Mouse (Mus musculus): ENCODE results near the gene Slc5a2. TPM values are rescaled to one million over a fixed set of nuclear protein-coding genes. Genes with fewer than 3 reads are reported as not detected.

The Slc5a2 gene
- total RNA-seq, 2 experiments from 2014 or later: not detected

- no peak for DNase-seq
Measured at GRCm38 (mm10) chr7:128300952-128301351, 35.5 kb downstream of the Slc5a2 start.

- DNase-seq: no peak
Measured at GRCm38 (mm10) chr7:128302151-128302550, 36.7 kb downstream of the Slc5a2 start.

DNA sequence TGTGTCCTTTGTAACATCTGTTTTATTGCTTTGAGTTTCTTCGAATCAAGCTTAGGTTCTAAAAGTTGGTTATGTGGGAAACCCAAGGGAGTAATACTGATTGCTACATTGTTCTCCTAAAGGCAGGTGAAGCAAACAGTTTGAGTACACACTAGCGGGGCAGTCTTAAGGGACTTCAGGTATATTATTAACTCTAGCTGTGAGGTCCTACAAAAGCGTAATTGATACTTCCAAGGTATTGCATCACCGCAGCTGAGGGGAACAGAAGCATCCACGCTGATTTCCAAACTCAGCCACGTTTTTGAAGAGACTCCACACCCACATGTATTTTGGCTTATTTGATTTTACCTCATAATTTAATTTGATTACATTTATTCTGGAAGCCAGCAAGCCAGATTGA lies 38.7 kb downstream of the Slc5a2 start:
- no peak for DNase-seq

DNA sequence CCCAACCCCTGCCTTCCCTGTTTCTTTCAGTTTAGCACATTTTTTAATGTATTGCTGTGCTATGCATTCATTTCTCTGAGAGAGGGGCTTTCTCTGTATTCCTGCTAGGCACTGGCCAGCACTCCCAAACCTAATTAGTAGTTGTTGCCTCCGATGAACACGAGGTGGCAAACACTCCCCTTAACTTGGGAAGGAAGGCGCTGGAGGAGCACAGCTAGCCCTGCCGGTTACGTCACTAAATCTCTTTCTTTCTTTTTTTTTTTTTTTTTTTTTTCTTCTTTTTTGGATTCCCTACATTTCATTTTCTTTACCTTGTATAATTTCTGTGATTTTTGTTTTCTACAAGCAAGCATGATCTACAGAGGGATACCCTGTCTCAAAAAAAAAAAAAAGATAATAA lies 39.5 kb downstream of the Slc5a2 start:
- peak in 1 of 2 experiments; percentile 34 for DNase-seq

DNA sequence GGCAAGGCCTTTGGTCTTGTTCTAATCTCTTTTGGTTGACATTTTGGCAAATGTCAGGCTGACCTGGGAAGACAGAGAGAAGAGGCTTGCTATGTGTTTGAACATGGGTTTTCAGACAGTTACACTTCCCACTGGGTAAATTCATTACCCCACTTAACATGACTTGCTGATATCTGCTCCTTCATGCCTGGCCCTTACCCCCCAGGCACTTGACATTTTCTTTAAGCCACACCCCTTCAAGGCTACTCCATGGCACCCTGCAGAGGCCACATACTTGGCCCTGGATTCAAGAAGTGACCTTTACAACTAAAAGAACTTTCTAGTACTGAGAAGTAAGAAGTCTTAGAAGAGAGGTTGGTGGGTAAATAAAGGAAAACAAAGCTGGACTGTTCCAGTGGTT lies 42.4 kb downstream of the Slc5a2 start:
- DNase-seq: peak; percentile 19 to 41

- DNase-seq: no peak
Measured at GRCm38 (mm10) chr7:128309216-128309615, 43.8 kb downstream of the Slc5a2 start.

- no peak for DNase-seq
Measured at GRCm38 (mm10) chr7:128309776-128310175, 44.3 kb downstream of the Slc5a2 start.

GRCm38 (mm10) chr7:128310229-128310688 lies 44.8 kb downstream of the Slc5a2 start:
- DNase-seq: peak; percentile 69 to 83

DNA sequence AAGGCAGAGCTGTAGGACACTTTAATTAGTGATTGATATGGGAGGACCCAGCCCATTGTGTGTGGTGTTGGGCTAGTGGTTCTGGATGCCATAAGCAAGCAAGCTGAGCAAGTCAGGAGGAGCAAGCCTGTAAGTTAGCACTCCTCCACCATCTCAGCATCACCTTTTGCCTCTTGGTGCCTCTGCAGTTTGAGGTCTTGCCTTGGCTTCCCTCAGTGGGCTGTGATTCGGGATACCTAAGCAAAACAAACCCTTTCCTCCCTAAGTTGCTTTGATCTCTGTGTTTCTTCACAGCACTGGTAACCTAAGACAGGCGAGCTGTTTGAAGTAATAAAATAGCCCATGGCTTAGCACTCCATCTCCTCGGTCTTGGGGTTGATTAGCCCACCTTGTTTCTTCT lies 45.8 kb downstream of the Slc5a2 start:
- DNase-seq: no peak

- no peak for DNase-seq
Measured at GRCm38 (mm10) chr7:128311811-128312210, 46.4 kb downstream of the Slc5a2 start.

GRCm38 (mm10) chr7:128312375-128313059 lies 47.1 kb downstream of the Slc5a2 start:
- DNase-seq: no peak

DNA sequence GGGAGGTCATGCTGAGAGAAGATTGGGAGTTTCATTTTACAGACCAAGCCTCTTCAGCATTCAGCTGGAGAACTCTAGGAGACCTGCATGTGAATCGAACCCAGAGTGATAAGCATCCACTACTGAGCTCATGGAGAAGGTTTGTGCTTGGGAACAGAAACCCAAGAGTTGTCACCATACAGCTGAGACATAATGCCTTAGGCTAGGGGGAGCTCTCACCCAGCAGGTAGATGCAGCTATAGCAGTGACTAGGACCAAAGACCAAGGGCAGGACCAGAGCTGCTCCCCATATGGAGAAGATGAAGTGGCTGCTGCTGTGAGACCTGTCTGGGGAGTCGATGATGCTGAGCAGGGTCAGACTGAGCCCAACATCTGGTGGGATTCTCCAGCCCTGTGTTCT lies 48.1 kb downstream of the Slc5a2 start:
- no peak for DNase-seq

DNA sequence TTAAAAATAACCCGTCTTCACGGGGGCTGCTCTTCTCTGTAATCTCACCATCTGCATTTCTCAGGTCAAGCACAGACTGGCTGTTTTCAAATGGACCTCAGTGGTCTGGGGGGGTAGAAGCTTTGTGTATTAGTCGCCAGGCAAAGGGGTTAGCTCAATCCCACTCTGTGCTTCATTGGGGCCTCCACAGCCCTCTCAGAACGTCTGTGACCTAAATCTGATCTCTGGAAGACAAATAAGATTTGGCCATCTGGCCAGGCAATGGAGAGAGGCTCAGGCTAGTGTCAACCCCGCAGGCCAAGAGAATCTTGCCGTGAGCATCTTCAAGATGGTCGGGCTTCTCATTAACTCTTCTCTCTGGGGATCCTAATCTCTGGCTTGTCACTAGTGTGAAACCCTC lies 49.0 kb downstream of the Slc5a2 start:
- no peak for DNase-seq

GRCm38 (mm10) chr7:128317011-128317410 lies 51.6 kb downstream of the Slc5a2 start:
- DNase-seq: no peak

- no peak for DNase-seq
Measured at GRCm38 (mm10) chr7:128319140-128319539, 53.7 kb downstream of the Slc5a2 start.

DNA sequence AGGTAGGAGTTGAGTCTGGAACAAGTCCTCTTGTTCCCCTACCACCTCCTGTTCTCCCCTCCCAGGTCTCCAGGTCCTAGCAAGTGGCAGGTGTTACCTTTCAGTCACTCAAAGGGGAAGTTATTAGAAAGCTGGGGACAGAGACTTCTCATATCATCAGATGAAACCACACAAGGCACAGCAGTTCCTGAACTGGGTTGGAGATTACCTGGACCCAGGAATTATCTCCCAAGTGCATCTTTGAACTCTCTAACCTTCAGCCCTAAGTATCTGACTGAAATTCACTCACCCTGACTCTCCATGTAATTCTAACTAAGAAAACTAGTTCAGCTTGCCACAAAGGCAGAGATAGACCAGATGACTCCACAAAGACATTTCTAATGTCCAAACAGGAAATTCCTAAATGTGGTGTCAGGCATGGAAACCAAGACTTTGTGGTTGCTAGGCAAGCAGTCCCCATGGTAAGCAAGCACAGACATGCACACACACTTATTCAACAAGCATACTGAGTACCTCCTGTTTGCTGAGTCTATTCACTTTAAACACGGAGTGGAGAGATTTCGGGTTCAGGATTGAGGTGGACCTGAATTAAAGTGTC lies 54.9 kb downstream of the Slc5a2 start:
- no peak for DNase-seq

DNA sequence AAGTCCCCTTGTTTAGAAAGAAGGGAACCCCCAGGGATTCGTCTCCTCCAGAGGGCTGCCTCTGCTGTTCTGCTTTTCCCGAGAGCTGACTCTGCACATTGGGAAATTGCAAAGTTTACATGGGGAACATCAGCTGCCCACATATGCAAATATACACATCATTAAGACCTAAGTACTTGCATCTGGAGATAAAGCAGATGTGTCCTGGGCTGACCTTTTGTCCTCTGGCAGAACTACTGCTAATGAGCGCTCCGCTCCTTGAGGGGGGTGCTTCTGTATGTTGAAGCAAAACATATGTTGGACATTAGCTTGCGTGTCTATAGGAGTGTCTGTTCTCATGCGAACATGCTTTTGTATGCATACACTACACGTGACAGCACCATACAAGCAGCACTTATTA lies 55.8 kb downstream of the Slc5a2 start:
- DNase-seq: no peak

Small RNAs within 50 kb of the gene (microRNA-seq; reads per million reads assigned to microRNA genes)
- not detected for gene Mir3103

Other genes starting within 250 kb of the Slc5a2 start
- gene Itgam, start 203.0 kb upstream of the Slc5a2 start, total RNA-seq (2021): 1 to 10 TPM; 4.4 to 7.8 TPM
- not detected for gene Gm49368, start 203.0 kb upstream of the Slc5a2 start, total RNA-seq (2021)
- gene Itgax, start 136.1 kb upstream of the Slc5a2 start, total RNA-seq (2021): 1 to 10 TPM in 1 of 2 experiments, under 1 TPM in 1; 0.89 to 2.9 TPM
- gene Itgad, start 111.3 kb upstream of the Slc5a2 start, total RNA-seq (2021): under 1 TPM in 1 of 2 experiments, not detected in 1; 0.13 TPM
- 1 to 10 TPM in 1 of 2 experiments, not detected in 1; 6.9 TPM for gene Cox6a2, start 59.3 kb upstream of the Slc5a2 start, total RNA-seq (2021)
- gene Armc5, start 28.3 kb upstream of the Slc5a2 start, total RNA-seq (2021): 10 to 100 TPM; 18.5 to 19.9 TPM
- 1 to 10 TPM; 6.5 to 7.6 TPM for gene 9130023H24Rik, start 27.6 kb upstream of the Slc5a2 start, total RNA-seq (2021)
- gene Tgfb1i1, start 18.8 kb upstream of the Slc5a2 start, total RNA-seq (2021): 10 to 100 TPM; 18.3 to 28.9 TPM
- 10 to 100 TPM; 27.9 to 28.9 TPM for gene BC017158, start 32.5 kb downstream of the Slc5a2 start, total RNA-seq (2021)
- gene Rgs10, start 153.1 kb downstream of the Slc5a2 start, total RNA-seq (2021): 10 to 100 TPM; 10.6 to 19.7 TPM
- 10 to 100 TPM; 74.4 to 90.2 TPM for gene Tial1, start 196.1 kb downstream of the Slc5a2 start, total RNA-seq (2021)

Data from adrenal gland, postnatal 36 days (tissue).